Mouse (Mus musculus) retina, adult 2 months (tissue): ENCODE measurements at regions not wholly inside any gene's neighbourhood (a gene's known extent, or its start where the extent isn't known, plus 50 kb on each side); places are given as distances from the start of the nearest gene placed in this dataset.

Experiments used
- DNase-seq: peaks from one replicate; pipeline ENCODE4 v3.0.0-alpha.2; 2012; ENCODE audit warnings: low read depth, low spot score

DNA sequence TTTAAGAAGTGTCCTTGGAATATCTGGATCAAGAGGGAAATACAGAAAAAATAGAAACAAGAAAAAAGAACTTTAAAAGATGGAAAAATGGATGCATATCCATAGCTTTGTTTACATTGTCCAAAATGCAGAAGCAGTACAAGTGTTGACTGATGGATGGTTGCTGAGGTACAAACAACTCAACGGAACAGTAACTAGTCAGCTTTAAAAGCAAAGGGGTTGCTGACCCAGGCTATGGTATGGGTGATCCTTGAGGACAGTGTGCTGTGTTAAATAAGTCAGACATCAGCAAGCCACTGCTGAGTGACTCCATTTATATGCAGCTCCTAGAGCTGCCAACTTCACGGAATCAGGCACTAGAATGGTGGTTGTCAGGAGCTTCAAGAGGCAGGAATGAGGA, 338.9 kb upstream of the Tmc3 start:
- DNase-seq: no peak

DNA sequence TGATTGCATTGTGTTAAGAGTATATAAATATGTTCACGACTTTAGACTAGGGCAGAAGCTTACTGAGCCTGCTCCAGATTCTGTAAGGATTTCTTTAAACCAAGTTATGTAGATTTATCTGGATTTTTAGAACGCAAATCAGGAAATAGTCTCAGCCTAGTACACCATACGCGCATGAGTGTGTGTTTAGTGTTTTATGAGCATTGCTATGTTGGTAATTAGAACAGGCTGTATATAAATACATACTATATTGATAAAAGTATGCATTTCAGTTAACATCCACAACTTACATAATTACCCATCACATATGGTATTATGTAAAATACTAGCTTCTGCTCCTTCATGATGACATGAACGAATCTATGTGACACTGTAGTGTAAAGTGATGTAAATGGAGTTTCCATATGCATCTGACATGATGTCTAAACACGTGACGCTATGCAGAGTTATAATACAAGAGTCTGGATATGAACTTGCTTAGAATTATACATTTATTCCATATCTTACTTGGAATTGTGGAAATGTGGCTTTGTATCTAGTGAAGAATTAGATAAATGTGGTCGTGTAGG, 332.6 kb upstream of the Tmc3 start:
- DNase-seq: no peak

DNA sequence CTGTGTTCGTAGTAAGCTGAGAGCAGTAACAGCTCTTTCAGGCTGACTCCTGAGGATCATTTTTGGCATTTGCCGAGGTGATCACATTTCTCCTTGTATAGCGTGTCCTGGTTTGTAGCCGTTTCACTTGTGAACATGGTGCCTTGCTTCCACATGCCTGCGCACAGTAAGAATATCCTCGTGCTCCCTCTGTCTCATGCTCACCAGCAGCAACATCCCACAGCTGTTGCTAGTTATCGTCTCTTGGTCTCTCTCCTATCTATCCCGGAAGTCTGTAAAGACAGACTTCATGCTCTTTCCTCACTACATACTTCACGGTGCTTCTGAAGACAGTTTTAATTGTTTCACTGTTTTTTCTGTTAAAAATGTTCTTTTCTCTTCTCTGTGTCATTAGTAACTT, 331.7 kb upstream of the Tmc3 start:
- no peak for DNase-seq

DNA sequence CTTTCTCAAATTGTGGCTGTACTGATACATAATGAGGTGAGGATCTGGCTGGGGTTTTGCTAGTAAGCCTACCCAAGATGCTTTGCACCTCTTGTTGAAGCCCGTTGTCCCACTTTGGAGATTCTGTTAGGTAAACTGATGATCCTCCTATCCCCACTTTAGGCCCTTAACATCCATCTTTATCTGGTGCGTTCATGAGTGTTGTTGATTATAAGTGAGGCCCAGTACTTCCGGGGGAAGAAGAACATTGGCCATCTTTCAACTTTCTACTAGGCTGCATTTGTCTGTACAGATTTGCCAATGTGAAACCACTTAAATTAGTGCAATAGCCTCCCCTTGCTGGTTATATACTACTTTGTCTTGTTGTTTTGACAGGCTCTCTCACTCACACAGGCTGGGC, 331.3 kb upstream of the Tmc3 start:
- no peak for DNase-seq

DNA sequence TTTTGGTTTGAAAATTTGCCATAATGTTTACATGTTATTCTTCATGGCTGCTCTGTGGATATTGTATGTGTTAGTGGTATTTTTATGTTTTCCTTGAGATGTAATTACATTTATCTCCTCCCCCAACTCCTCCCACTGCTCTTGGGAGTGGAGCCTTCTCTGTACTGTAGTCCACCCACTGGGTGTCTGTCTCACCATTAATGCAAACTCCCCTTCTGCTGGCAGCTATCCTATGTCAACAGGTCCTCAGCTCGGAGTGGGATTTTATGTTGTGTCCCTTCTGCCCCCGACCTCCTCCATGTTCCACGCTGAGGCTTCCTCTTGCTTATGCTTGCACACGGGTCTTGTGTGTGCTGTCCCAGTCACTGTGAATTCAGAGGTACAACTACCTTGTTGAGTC, 330.3 kb upstream of the Tmc3 start:
- DNase-seq: no peak

DNA sequence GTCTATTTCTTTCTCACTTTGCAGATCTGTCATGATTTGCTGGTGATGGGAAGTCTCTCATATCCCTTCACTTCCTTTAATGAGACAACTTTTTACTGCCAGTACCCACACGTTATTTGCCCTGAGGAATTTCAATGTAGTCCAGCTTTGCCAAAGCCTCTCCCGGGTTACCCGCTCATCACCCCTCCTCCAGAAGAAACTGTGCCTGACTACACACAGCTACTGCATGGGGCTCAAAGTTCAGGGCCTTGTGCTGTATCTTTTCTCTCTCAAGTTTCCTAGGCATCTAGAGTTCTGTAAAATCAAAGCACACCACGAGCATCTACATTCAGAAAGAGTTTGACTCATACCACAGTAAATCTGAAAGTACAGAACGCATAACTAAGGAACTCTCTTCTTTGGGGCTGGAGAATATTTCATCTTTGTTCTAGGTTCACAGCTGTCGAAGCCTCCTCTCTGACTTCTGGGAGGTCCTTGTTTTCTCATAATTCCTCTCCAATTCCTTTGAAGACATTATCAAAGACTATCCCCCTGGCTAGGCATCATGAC, 328.4 kb upstream of the Tmc3 start:
- no peak for DNase-seq

DNA sequence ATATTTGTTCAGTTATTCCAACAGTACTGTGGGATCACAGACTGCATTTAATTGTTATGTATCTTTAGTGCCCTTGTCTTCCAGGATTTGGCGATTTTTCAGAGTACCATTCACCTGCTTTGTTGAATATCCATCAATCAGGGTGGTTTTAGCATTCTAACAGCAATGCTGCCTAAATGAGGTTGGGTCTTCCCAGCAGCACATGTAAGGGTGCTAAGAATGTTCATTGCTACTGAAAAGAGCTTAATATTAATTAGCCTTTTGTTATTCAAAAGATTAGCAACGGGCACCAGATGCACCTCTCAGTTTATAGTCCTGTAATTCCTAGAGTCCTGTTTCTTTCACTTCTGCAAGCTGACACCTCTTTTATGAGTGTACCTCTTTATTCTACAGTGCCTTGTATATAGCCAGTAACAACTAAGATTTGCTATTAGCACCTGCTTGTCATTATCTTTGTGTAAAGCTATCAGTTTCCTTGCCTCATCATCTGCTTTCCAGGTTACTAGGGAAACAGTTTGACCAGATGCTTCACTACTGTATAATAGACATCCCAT, 326.3 kb upstream of the Tmc3 start:
- no peak for DNase-seq

DNA sequence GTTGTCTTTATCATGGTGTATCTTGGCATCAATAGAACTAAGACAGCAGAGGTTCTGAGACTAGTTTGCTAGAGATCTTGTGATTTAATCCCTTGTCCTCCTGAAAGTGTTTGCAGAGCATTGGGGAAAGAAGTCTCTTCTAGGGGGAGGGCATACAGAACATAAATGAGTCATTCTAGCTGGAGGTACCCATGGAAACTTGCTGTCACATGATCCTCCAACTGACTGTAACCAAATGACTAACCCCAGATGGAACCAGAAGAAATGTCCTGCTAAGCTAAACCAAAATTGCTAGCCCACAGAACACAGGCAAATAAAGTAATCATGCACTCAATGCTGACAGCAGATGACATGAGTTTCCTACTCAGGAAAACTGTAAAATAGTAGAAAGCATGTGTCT, 323.2 kb upstream of the Tmc3 start:
- no peak for DNase-seq

DNA sequence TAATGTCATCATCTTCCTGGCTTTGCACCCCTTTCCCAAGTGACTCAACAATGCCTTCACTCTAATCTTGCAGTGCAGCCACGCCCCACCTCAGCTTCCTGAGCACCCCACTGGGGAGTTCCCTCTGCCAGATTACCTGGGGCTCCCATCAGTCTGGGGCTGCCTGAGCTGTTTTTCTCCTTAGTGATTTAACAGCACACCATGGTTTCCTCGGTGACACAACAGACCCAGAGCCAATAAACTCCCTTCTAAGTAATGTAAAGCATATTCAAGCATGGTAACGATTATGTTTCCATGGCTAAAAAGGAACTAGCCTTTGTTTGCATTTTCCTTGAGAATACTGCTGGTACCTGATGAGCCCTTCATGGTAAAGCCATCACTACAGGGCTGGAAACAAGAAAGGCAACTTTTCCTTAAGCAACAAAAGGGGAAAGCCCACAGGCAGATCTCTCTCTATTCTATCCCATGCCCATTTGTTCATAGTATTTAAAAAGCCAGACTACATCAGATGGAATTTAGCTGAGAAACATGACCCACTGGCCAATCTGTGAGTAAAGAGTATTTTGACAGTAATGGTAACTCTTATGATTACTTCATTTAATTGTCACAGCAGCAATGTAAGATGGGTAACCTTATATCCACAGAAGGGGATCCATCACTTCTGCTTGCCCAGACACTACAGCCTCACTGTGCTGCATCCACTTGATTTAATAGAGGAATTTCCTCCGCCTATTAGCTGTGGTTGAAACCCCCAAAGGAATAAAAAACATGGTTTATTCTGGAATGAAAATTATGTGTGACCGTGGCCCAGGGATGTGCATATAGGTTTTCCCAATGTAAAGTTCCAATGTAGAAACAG, 294.6 kb upstream of the Tmc3 start:
- DNase-seq: no peak

DNA sequence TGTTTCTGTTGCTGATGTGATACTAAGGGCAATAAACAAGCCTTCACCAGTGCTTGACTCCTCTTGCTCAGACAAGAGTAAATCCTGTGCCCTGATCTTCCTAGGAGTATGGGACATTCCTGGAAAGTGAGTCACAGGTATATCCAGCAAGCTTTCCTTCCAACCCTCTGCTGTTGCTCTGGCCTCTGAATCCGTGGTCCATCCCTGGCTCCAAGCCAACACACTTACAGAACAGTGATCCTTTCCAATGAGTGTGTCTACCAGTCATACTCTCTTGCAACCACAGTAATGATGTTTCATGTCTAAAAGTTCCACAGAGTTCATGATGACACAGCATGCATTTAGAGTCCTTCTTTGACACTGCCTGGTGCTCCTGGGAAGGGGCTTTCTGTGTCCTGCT, 277.6 kb upstream of the Tmc3 start:
- DNase-seq: no peak

DNA sequence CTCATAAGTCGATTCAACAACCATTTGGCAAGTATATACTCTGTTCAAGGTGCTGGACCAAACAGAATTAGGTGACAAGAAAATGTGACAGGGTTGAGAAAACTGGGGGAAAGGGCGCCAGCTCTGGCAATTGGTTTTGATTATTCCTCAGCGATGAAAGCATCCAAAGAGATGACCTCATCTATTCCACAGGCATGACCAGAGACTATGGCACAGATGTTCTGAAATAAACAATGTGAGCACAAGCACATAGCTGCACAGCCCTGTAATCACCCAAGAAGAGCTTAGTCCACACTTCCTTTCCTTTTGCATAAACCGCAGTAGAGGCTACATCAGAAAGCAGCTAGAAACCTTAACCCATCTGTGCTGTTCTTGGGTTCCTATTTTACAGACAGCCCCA, 272.6 kb upstream of the Tmc3 start:
- DNase-seq: no peak

DNA sequence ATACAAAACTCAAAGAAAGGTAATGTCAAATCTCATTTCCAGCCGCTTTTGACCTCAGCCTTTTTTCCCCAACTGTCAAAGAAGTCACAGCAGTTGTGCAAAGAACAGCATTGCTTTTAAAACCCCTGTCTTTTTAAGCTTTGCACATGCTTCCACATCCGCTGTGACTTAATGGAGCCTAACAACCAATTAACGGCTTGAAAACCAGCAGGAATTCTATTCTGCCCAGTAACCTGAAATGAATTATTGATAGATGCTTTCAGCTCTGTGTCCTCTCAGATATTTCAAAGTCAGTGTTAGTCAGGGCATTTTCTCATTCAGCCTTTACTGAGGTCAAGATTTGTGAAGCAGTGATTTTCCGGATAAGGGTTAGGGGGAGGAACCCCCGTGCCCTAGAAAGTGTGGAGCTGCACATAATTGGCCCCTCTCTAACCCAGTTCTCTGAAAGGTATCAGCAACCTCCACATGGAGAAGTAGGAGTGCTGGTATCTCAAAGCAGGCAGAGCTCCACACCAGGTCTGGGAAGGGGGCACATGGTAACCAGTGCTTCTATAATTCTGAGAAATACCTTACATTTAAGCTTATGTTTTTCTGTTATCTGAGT, 254.8 kb upstream of the Tmc3 start:
- DNase-seq: no peak

DNA sequence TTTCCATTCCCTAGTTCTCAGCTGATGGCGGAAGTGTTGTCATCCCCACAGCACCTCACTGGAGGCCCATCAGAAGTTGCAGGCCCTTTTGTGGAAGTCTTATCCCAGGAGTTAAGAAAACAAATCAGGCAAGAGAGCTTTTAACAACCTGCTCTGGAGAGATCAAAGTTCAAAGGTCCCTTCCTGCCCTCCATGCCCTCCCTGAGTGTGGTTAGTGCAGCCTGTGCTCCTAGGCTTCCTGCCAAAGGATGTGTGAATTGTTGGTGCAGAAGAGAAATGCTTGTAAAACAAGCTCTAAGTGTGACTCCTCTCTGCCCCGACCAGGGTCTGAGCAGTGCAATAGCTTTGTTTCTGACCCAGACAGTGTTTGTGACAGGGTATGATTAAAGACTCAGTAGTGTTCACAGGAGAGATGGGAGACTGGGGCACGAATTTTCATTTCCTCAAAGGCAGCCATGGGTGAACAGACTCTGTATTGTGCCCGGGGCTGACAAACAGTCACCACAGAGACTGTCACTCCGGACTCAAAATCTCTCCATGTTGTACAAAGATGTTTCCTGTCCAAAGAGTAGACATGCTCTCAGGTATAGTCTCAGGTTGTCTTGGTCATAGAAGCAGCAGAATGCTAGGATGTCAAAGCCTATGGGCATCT, 237.5 kb upstream of the Tmc3 start:
- no peak for DNase-seq

DNA sequence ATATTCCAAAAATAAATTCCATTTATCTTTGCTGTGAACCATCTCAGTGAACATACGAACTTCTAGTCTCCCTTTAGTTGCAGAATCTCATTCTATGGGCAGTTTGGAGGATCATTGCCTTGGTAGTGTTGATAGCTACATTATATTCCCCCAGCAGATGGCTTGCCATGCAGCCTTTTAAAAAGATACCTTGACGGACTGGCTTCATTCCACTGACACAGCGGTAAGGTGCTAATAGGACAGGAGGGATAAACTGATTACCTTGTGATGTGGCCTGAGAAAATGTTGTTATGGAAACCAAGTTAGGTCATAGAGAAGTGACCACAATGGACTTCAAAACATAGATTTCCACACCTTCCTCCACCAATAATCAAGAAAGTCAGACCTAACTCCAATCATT, 215.5 kb upstream of the Tmc3 start:
- no peak for DNase-seq

DNA sequence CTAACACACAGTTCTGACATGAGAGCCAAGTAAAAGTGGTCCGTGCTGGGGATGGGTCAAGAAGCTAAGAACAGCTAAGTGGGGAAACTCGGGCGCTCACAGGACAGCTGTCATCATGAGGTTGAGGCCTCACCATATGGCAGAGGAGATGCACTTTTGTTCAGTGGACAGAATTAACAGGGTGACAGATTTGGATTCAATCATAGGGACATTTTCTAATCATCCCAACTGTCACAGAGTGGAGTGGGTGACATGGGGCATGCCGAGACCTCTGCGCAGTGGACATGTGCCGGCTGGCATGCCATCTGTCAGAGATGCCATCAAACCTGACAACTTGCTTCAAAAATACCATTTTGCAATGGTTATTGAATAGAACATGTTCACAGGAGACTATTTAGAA, 215.1 kb upstream of the Tmc3 start:
- DNase-seq: no peak

DNA sequence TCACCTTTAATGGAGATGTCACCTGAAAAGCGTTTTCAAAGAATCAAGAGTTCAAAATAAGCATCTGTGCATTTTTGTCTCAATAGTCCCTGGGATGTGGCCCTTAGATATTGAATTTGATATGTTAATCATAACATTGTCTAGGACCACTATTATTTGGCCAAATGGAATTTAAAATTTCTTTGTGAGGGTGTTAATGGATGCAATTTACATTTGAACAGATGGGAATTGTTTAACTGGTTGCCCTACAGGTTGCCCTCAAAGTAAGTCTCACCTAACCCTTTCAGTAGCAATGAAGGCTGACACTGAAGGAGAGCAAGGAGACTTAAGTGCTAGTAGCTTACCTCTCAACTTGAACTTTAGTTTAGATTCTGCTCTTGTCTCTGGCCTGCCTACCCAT, 207.9 kb upstream of the Tmc3 start:
- no peak for DNase-seq

DNA sequence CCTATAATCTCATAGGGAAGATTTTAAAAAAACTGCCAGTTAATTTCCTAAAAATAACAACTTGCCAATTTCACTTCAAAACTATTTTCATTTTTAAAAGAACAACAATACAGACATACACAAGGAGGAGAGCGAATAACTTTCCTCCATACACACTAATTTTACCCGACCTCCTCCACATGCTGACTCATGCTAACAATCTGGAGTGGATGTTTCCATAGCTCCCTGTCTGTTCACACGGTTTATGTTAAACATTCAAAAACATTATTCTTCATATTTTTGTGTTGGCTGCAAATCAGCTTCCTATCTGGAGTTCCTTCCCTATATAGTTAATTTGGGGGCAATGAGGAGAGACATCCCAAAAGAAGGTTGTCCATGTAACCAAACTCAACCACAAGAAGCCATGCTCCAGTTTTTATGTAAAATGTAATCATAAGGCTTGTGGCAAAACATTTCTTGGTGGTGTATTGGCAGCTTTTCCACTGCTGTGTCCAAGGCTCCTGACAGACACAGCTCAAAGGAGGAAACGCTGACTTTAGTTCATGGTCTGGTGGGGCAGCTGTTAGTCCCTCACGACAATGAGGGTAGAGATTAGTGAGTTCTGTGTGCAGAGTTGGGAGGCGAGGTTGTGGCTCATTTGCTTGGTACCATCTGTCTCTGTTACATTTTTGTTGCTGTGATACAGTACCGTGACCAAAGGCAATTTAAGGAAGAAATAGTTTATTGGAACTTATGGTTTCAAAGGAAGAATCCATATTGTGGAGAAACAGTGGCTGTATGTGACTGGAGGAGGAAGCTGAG, 203.1 kb upstream of the Tmc3 start:
- no peak for DNase-seq

DNA sequence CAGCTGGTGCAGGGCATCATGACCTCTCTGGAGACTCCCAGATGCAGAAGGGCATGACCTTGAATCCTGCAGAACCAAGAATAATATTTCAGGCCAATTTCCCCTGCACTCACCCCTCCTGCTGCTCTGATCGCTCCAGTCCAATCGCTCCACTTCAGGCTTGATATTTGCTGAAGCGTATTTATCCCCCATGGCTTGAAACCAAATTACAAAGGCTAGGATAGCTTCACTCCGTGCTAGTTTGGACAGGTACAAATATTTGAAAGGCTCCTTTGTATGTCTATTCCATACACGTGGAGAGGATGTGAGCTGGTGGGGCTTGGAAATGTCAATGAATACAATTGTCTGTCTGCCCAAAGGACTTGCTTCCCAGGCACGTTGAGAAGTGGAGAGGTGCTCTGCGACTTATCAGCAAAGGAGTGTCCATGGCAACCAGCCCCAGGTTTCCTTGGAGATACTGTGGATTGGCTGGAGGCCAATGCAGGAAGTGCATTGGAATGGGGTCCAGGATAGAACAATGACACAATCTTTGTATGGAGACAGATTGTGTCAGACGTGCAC, 201.8 kb upstream of the Tmc3 start:
- DNase-seq: no peak

DNA sequence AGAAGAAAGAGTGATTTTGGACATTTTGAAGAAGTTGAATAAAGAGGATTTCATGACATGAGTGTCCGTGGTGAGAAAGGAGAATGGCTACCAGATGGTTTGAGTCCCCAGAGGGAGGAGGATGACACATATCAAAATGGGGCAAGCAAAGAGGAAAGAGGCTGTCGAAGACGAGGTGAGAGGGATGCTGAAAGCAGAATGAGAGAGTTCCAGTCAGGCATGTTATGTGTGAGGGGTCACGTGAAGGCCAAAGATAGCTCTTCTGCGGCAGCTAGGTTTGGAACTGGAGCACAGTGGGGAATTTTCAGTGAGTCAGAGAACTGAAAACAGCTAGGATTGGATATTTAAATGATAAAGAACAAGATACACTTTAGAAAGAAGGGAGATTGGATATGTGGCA, 193.3 kb upstream of the Tmc3 start:
- DNase-seq: no peak

DNA sequence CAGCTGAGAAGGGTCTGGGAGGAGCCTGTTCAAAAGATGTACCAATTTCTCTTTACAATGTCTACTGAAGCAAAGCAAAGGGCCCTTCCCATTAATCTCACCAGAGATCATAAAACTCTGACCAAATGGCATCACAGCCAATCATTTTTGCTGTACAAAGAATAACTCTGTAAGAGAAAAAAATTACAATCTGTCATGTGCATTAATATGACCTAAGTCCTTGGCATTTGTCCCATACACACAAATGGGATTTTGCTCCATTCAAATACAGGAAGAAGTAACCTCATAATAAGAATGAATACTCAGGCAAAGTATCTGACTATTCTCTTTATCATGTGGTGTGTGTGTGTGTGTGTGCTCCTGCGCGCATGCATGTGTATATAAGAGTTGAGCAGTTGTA, 192.5 kb upstream of the Tmc3 start:
- no peak for DNase-seq

DNA sequence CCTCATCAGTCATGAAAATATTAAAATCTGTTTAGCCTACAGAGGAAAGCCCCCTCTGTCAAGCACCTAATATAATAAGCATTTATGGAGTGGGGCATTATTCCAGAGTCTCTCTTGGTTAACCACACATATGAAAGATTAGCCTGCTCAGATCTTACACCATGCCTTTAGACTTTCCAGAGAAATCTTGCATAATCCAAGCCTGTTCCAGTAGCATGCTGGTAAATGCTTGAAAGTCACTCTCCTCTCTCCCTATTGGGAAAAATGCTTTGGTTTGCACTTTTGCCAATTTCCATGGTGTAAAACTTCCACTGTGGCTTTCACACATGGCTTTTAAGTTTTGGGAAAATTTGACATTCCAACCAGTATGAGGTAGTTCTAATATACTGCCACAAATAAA, 192.1 kb upstream of the Tmc3 start:
- DNase-seq: no peak
